Mouse (Mus musculus): ENCODE measurements around the gene Gm6526. TPM values are rescaled to one million over a fixed set of nuclear protein-coding genes. Genes with fewer than 3 reads are reported as not detected.
"Not testable (repeated sequence)": the region's sequence is repeated elsewhere in the genome, so short reads cannot be mapped to it uniquely, and the experiment has no call there.

Gene Gm6526
- total RNA-seq (2021) = not detected
- long read RNA-seq, experiment 1 = 0 reads
- long read RNA-seq, experiment 2 = 0 reads

- DNase-seq (ENCODE audit: low spot score in 2 of 2) = not testable (repeated sequence)
Observed at GRCm38 (mm10) chr14:43747566-43747965, at the start of gene Gm6526. Gm6526 (plus strand) TSS chr14:43747866.

- not testable (repeated sequence) for DNase-seq (ENCODE audit: low spot score in 2 of 2)
Observed at GRCm38 (mm10) chr14:43727385-43727784, 20.3 kb upstream of the Gm6526 start, which contains the start of gene Gm16506. Gm16506 (minus strand) TSS chr14:43727485.

GRCm38 (mm10) chr14:43784645-43785044 is 37.0 kb downstream of the Gm6526 start, which contains the start of gene Gm8180:
Gm8180 (minus strand) TSS chr14:43784745.
- not testable (repeated sequence) for DNase-seq (ENCODE audit: low spot score in 2 of 2)

- not testable (repeated sequence) for DNase-seq (ENCODE audit: low spot score in 2 of 2)
Observed at GRCm38 (mm10) chr14:43793811-43794210, 46.1 kb downstream of the Gm6526 start.

GRCm38 (mm10) chr14:43796069-43796904 is 48.6 kb downstream of the Gm6526 start:
- DNase-seq (ENCODE audit: low spot score in 2 of 2) = no peak

- not testable (repeated sequence) for DNase-seq (ENCODE audit: low spot score in 2 of 2)
Observed at GRCm38 (mm10) chr14:43796905-43797470, 49.3 kb downstream of the Gm6526 start.

- not testable (repeated sequence) for DNase-seq (ENCODE audit: low spot score in 2 of 2)
Observed at GRCm38 (mm10) chr14:43804435-43804834, 56.8 kb downstream of the Gm6526 start.

Other genes starting within 250 kb of the Gm6526 start
- gene Gm5799, start 204.3 kb upstream of the Gm6526 start, total RNA-seq (2021) = under 1 TPM in 1 of 2 experiments, not detected in 1; 0.38 TPM
- not detected for gene Gm17654, start 168.7 kb upstream of the Gm6526 start, total RNA-seq (2021)
- gene Gm10375, start 139.9 kb upstream of the Gm6526 start, total RNA-seq (2021) = not detected
- gene Gm8165, start 70.7 kb upstream of the Gm6526 start, total RNA-seq (2021) = not detected
- 1 to 10 TPM in 1 of 2 experiments, under 1 TPM in 1; 0.86 to 1.2 TPM for gene Gm7324, start 50.0 kb upstream of the Gm6526 start, total RNA-seq (2021)
- not detected for gene Gm16506, start 20.4 kb upstream of the Gm6526 start, total RNA-seq (2021)
- gene Gm8180, start 36.9 kb downstream of the Gm6526 start, total RNA-seq (2021) = not detected
- not detected for gene Ear1, start 127.7 kb downstream of the Gm6526 start, total RNA-seq (2021)
- not detected for gene Ear10, start 175.7 kb downstream of the Gm6526 start, total RNA-seq (2021)
- under 1 TPM in 1 of 2 experiments, not detected in 1; 0.29 TPM for gene Gm8113, start 177.5 kb downstream of the Gm6526 start, total RNA-seq (2021)
- gene Ang5, start 209.2 kb downstream of the Gm6526 start, total RNA-seq (2021) = not detected